Mouse (Mus musculus) liver, postnatal 0 days (tissue): ENCODE data around the gene Spag7. TPM values are rescaled to one million over a fixed set of nuclear protein-coding genes. Genes with fewer than 3 reads are reported as not detected.

Experiments
- ATAC-seq: fragments of 200-750 bp; cut with Nextera tagmentation; 2 replicates; pipeline ENCODE4 v1.8.0; 2017; ENCODE audit warnings: mild to moderate bottlenecking, moderate library complexity
- DNase-seq: peaks from one replicate; pipeline ENCODE4 v3.0.0-alpha.2; 2016
- H3K27ac ChIP-seq: fragments of 300-500 bp; sonication (generic); 2 replicates; pipeline ENCODE4 v1.5.1; 2014; ENCODE audit warnings: antibody characterized with exemption, moderate library complexity, mild to moderate bottlenecking, low read depth
- H3K27me3 ChIP-seq: fragments of 300-500 bp; sonication (generic); 2 replicates; pipeline ENCODE4 v1.6.1; 2014; ENCODE audit warnings: low read length, control low read depth, mixed read lengths; ENCODE audit not compliant: insufficient read depth
- H3K36me3 ChIP-seq: fragments of 300-500 bp; sonication (generic); replicated peaks from 2 replicates; pipeline ENCODE4 v1.6.1; 2014; ENCODE audit warnings: mild to moderate bottlenecking, control low read depth, low read length, moderate library complexity, mixed read lengths; ENCODE audit not compliant: insufficient read depth
- H3K4me1 ChIP-seq: fragments of 300-500 bp; sonication (generic); 2 replicates; pipeline ENCODE4 v1.6.1; 2014; ENCODE audit warnings: antibody characterized with exemption, mild to moderate bottlenecking, control low read depth; ENCODE audit not compliant: insufficient read depth
- H3K4me2 ChIP-seq: fragments of 300-500 bp; sonication (generic); 2 replicates; pipeline ENCODE4 v1.6.1; 2014; ENCODE audit warnings: low read depth, mild to moderate bottlenecking, low read length, moderate library complexity, mixed read lengths
- H3K4me3 ChIP-seq: fragments of 300-500 bp; sonication (generic); 2 replicates; pipeline ENCODE4 v1.5.1; 2014; ENCODE audit warnings: low read depth, low read length
- H3K9ac ChIP-seq: fragments of 300-500 bp; sonication (generic); replicated peaks from 2 replicates; pipeline ENCODE4 v1.6.1; 2014; ENCODE audit warnings: mild to moderate bottlenecking, moderate library complexity
- H3K9me3 ChIP-seq: fragments of 300-500 bp; sonication (generic); 2 replicates; pipeline ENCODE4 v1.6.1; 2016; ENCODE audit warnings: mild to moderate bottlenecking, control low read depth, low read length, mixed read lengths
- CTCF ChIP-seq: sonication (generic); IDR thresholded peaks from 2 replicates; pipeline ENCODE4 v1.5.1; 2016; ENCODE audit warnings: antibody characterized with exemption, low read depth
- EP300 ChIP-seq: IDR thresholded peaks from 2 replicates; pipeline ENCODE4 v1.6.1; 2016; ENCODE audit warnings: antibody characterized with exemption, low read depth, mild to moderate bottlenecking
- WGBS: fragments of 180-500 bp; shearing (Covaris S2); extraction: QIAGEN DNeasy Blood & Tissue Kit; methylation state at CpG from one replicate; pipeline ENCODE4 v1.1.7; 2014; ENCODE audit not compliant: insufficient replicate concordance; 5-methylcytosine and 5-hydroxymethylcytosine counted together
- polyA plus RNA-seq: library from polyadenylated mRNA; unstranded; fragments of >200 nt; fragmentation: Nextera tagmentation; extraction: Ambion mirVana; gene quantifications from 2 replicates; pipeline ENCODE4 v1.2.1, GENCODE M21; 2015

Gene Spag7
- polyA plus RNA-seq, 1 experiment from 2014 or later = 42.1 TPM

DNA sequence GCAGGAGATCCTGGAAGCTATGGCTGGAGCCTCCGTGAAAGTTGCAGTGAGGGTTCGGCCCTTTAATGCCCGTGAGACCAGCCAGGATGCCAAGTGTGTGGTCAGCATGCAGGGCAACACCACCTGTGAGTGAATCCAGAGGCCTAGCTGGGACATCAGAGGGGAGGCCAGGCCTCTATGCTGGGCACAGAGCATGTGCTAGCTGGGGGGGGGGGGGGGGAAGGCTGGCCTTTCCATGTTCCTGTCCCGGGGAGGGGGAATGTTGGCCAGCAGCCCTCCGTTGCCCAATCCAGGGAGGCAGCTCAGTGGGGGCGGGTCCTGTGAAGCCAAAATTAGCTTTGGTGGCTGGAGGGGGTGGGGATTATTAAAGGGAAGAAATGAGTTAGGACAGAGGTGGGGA, 33.6 kb upstream of the Spag7 start:
- H3K4me2 ChIP-seq = peak overlapping the region; percentile 79
- H3K9ac ChIP-seq = peak overlapping the region; percentile 46
- H3K9me3 ChIP-seq = no peaks in the 10 kb centered on the region
- TF ChIP-seq CTCF (no peak), EP300 (no peak)
- H3K4me3 ChIP-seq = no peak overlapping the region
- no peaks in the 10 kb centered on the region for H3K27me3 ChIP-seq
- peaks cover 38% of the 10 kb centered on the region for H3K36me3 ChIP-seq
- H3K4me1 ChIP-seq = peaks cover 21% of the 10 kb centered on the region
- 62% methylated on average over 6 of the region's 6 CpGs for WGBS
- DNase-seq (peak; percentile 66), ATAC-seq (no peak)
- peak overlapping the region; percentile 95 for H3K27ac ChIP-seq

DNA sequence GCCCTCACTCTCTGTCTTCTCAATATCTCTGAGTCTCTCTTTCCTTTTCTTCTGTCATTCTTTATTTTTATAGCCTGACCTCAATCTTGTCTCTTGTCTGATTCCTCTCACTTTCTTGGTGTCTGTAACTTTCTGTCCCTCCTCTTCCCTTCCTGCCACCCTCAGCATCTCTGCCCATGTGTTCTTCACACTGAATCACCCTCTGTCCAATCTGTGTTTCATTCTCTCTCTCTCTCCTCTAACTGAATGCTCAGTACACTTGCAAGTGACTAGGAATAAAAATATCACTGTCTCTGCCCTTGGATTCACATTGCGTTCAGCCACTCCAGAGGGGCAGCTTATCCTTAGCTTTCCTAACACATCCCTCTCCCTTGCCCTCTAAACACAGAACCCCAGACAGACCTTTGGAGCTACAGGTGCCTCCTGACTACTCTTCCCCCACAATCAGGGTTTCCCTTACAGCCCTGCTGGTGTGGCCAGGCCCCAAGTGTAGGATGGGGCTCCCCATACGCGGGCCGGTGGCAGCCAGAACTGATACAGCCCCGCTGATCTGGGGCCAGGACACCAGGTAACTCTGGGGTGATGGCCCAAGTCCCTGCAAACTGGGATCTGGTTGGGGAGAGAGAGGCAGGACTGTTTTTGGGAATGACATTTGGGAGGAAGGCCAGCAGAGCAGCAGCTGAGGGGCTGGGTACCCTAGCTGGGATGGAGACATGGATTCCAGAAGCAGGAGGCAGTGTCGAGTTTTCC, 32.9 kb upstream of the Spag7 start:
- Histone ChIP-seq H3K4me2 (peak overlapping the region; percentile 79), H3K4me3 (peak overlapping the region; percentile 73), H3K36me3 (peaks cover 35% of the 10 kb centered on the region), H3K27me3 (no peaks in the 10 kb centered on the region), H3K4me1 (peaks cover 21% of the 10 kb centered on the region), H3K9ac (peak overlapping the region; percentile 77), H3K9me3 (no peaks in the 10 kb centered on the region), H3K27ac (peak overlapping the region; percentile 95)
- WGBS = 73% methylated on average over 6 of the region's 6 CpGs
- DNase-seq = no peak
- no peak for ATAC-seq
- TF ChIP-seq CTCF (no peak), EP300 (no peak)

DNA sequence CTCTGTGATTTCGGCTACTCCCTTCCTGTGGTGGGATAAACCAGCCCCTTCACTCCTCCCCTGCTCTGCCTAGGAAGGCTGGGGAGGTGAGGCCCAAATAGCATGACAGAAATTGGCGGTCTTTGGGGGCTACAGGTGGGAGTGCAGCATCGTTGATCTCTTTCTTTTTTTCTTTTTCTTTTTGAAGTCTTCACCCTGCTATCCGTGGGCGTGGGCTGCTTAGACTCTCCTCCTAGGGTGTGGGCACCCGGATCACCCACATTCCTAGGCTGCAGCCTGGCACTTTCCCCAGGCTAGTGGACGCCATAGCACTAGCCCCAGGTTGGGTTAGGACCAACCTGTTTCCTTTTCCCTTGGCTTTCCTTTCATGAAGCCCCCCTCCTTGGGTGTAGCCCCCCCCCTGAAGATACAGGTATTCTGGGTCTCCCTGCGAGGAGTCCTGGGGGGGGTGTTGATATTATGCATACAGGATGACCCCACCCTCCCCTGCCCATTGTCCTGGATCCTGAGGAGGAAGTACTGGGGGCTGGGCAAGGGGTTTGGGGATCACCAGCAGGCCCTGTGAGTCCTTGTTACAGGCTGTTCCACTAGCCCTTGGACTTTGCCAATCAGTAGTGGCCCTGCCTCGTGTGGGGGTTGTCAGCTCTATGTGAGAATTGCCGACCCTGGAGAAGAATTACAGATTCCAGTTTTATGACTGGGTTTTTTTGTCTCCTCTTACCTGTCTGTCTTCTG, 32.2 kb upstream of the Spag7 start:
- Histone ChIP-seq H3K4me1 (peaks cover 21% of the 10 kb centered on the region), H3K4me2 (peak overlapping the region; percentile 79), H3K4me3 (peak overlapping the region; percentile 73), H3K27ac (peak overlapping the region; percentile 95), H3K9me3 (no peaks in the 10 kb centered on the region), H3K27me3 (no peaks in the 10 kb centered on the region), H3K36me3 (peaks cover 29% of the 10 kb centered on the region), H3K9ac (peak overlapping the region; percentile 77)
- no peak for TF ChIP-seq CTCF
- no peak for TF ChIP-seq EP300
- no peak for DNase-seq
- no peak for ATAC-seq
- 18% methylated on average over 10 of the region's 10 CpGs for WGBS

DNA sequence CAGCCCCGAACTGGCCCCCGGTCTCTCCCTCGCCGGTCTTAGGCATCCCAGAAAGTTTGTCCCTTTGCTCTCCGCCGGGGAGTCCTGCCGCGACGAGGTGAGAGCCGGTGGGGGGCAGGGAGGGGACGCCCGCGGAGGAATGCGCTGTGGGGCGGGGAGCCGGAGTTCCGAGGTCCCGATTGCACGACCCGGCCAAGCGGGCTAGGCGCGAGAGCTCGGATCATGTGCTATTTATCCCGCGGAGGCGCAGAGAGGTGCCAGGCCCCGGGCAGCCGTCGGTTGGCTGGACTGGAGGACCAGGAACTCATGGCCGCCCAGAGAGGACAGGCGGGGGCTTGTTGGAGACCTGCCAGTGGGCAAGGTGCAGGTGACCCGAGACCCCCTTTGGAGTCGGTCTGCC, 31.4 kb upstream of the Spag7 start:
- DNase-seq = peak; percentile 78
- Histone ChIP-seq H3K4me2 (peak overlapping the region; percentile 79), H3K4me1 (peaks cover 21% of the 10 kb centered on the region), H3K4me3 (peak overlapping the region; percentile 73), H3K36me3 (peaks cover 22% of the 10 kb centered on the region), H3K9ac (peak overlapping the region; percentile 77), H3K27me3 (no peaks in the 10 kb centered on the region), H3K27ac (peak overlapping the region; percentile 95), H3K9me3 (no peaks in the 10 kb centered on the region)
- under 1% methylated on average over 34 of the region's 34 CpGs for WGBS
- peak; percentile 60 for ATAC-seq
- no peak for TF ChIP-seq EP300

DNA sequence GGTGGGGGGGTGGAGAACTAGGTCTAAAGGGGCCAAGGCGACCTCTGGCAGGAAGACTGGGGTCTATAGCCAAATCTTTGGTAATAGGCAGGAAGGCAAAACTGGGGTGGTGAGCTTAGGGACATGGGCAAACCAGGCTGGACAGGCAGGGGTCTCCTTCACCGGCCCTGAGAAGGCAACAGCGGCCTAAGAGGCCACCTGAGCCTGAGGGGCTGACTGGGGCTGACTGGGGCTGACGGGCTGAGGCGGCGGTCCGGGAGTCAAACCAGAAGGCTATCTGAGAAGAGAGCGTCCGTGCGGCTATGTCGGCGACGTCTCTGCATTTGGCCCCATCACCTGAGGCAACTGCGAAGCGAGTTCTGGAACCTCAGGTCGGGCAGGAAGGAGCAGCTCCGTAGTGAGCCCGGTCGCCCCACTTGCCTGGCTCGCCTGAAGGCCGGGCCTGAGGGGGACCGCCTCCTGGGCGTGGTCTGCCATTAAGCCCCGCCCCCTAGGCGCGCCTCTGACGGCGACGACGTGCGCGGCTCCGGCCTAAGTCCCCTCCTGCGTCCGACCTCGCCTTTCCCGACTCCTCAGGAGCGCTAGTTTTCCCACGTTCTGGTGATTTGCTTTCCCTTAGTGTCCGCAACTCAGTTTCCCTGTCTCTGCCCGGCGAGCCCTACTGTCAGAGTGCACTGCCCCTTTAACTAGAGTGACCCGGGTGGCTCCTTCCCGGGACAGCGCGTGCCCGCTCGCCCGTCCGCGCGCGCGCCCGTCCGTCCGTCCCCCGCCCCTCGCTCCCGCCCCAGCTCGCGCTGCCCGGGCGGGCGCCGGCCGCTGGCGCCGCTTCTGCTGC, 30.7 kb upstream of the Spag7 start, which contains the start of the genes Inca1 and Kif1c:
Inca1 (minus strand) TSS at position 434 of the 835 bp plus-strand sequence.
Kif1c (plus strand) TSS at position 827 of the 835 bp plus-strand sequence.
- Histone ChIP-seq H3K27me3 (no peaks in the 10 kb centered on the region), H3K9ac (peak within 1 kb of the TSS; percentile 77), H3K27ac (peak within 1 kb of the TSS; percentile 95), H3K4me3 (peak within 1 kb of the TSS; percentile 73), H3K9me3 (no peaks in the 10 kb centered on the region), H3K4me1 (peaks cover 21% of the 10 kb centered on the region), H3K4me2 (peak within 1 kb of the TSS; percentile 79), H3K36me3 (peaks cover 16% of the 10 kb centered on the region)
- TF ChIP-seq EP300 = no peak
- TF ChIP-seq CTCF = no peak
- WGBS = 2% methylated on average over 47 of the region's 69 CpGs
- DNase-seq (peak; percentile 95), ATAC-seq (peak; percentile 94)
